22 mouse cellular contexts compared by ENCODE assay signal in genomic region chr11:53664091-53664490, GRCm38 (mm10). TPM values are rescaled to one million over a fixed set of nuclear protein-coding genes. Genes with fewer than 3 reads are reported as not detected.
DNase-seq lines count a peak whose midpoint lies in the region.
"Had no signal": no experiment of that assay in that cellular context is flagged by ENCODE, and none has a peak within 500 bp of the region (broad histone marks: within the 10 kb centered on the region; RNA-seq: fewer than 3 reads in every experiment).

No protein-coding gene starts in this region.

- peak; percentile 15 for DNase-seq in layer of hippocampus, adult 9-11 months
- no peak for DNase-seq in layer of hippocampus, postnatal 25 days (ENCODE audit: extremely low spot score in 1 of 2, low spot score in 1 of 2)
- DNase-seq in right cerebral cortex, postnatal 10 days (ENCODE audit: low spot score in 2 of 2): peak; percentile 27 to 38
- no peak for DNase-seq in right cerebral cortex, postnatal 14 days
- peak; percentile 13 to 37 for DNase-seq in layer of hippocampus, postnatal 36 days
- no peak for DNase-seq in gastrocnemius, postnatal 4 days (ENCODE audit: low spot score in 2 of 2)
- DNase-seq: adrenal gland, adult 2 months; adrenal gland, postnatal 14 days; cerebellum, adult 11-12 months; cerebellum, adult 8-10 months; cerebellum, postnatal 10 days; cerebellum, postnatal 36 days; embryo, embryonic 11 days; gastrocnemius, postnatal 25 days; heart, adult 2 months; heart, postnatal 14 days; heart, postnatal 4 days had no signal

RNA-seq across cellular contexts. Expression of gene Il13, which starts 29.6 kb away (rescaled TPM):
- not detected for total RNA-seq in layer of hippocampus, postnatal 25 days (2021)
- not detected for total RNA-seq in layer of hippocampus, postnatal 36 days (2021)
- not detected for total RNA-seq in gastrocnemius, postnatal 4 days (2021)
- total RNA-seq: adrenal gland, adult 2 months; adrenal gland, postnatal 14 days; adrenal gland, postnatal 4 days; gastrocnemius, adult 8-10 months; gastrocnemius, postnatal 25 days; granulocyte monocyte progenitor cell, adult 5-6 weeks; heart, adult 2 months; heart, postnatal 14 days; heart, postnatal 4 days; hindbrain, postnatal 0 days; MEL had no signal

RNA-seq across cellular contexts. Expression of gene Rad50, which starts 43.0 kb away (rescaled TPM):
- 10 to 100 TPM; 10.7 to 13.0 TPM for total RNA-seq in layer of hippocampus, postnatal 25 days (2021)
- total RNA-seq in layer of hippocampus, postnatal 36 days (2021): 10 to 100 TPM; 11.0 to 11.4 TPM
- total RNA-seq in gastrocnemius, postnatal 4 days (2021): 10 to 100 TPM; 13.0 to 15.6 TPM

RNA-seq across cellular contexts. Expression of gene Il4, which starts 45.6 kb away (rescaled TPM):
- total RNA-seq in layer of hippocampus, postnatal 25 days (2021): not detected
- total RNA-seq in layer of hippocampus, postnatal 36 days (2021): not detected
- under 1 TPM in 1 of 2 experiments, not detected in 1; 0.65 TPM for total RNA-seq in gastrocnemius, postnatal 4 days (2021)
- total RNA-seq: adrenal gland, adult 2 months; adrenal gland, postnatal 14 days; adrenal gland, postnatal 4 days; gastrocnemius, adult 8-10 months; gastrocnemius, postnatal 25 days; heart, adult 2 months; heart, postnatal 14 days; heart, postnatal 4 days; hindbrain, postnatal 0 days had no signal

RNA-seq across cellular contexts. Expression of gene Il5, which starts 56.5 kb away (rescaled TPM):
- total RNA-seq in layer of hippocampus, postnatal 25 days (2021): not detected
- not detected for total RNA-seq in layer of hippocampus, postnatal 36 days (2021)
- not detected for total RNA-seq in gastrocnemius, postnatal 4 days (2021)
- total RNA-seq: adrenal gland, adult 2 months; adrenal gland, postnatal 14 days; adrenal gland, postnatal 4 days; gastrocnemius, adult 8-10 months; gastrocnemius, postnatal 25 days; granulocyte monocyte progenitor cell, adult 5-6 weeks; heart, adult 2 months; heart, postnatal 14 days; heart, postnatal 4 days; hindbrain, postnatal 0 days; MEL had no signal

Comparison
In these comparisons a context has a peak if more than half of its experiments do, and no peak if none do; other contexts are left out.
1. DNase-seq: peak in layer of hippocampus, adult 9-11 months (single experiment), right cerebral cortex, postnatal 10 days (2 of 2) and layer of hippocampus, postnatal 36 days (2 of 2); none in layer of hippocampus, postnatal 25 days (0 of 2), right cerebral cortex, postnatal 14 days (single experiment) and gastrocnemius, postnatal 4 days (0 of 2).